Comparison of ENCODE assay signal across 8 mouse cellular contexts in genomic region chr9:14866957-14867356, GRCm38 (mm10). TPM values are rescaled to one million over a fixed set of nuclear protein-coding genes. Genes with fewer than 3 reads are reported as not detected.
A peak's percentile ranks its signal among the peaks of the same experiment; 100 is the strongest.
DNase-seq lines count a peak whose midpoint lies in the region; ATAC-seq and TF ChIP-seq lines count a peak whose summit lies in the region.

No protein-coding gene starts in this region.

- WGBS in heart, embryonic 11.5 days (ENCODE audit: insufficient replicate concordance): 33% methylated on average over 7 of the region's 7 CpGs
- 39% methylated on average over 7 of the region's 7 CpGs for WGBS in forebrain, embryonic 12.5 days
- 29% methylated on average over 7 of the region's 7 CpGs for WGBS in kidney, postnatal 0 days
- WGBS in lung, embryonic 15.5 days: 24% methylated on average over 7 of the region's 7 CpGs

- no peaks in the 10 kb centered on the region for H3K36me3 ChIP-seq in heart, embryonic 11.5 days (ENCODE audit: control insufficient read depth, insufficient read depth, low read length)
- H3K36me3 ChIP-seq in forebrain, embryonic 12.5 days (replicated peaks): no peaks in the 10 kb centered on the region
- no peaks in the 10 kb centered on the region for H3K36me3 ChIP-seq in kidney, postnatal 0 days (ENCODE audit: insufficient read depth, low read length)
- no peaks in the 10 kb centered on the region for H3K36me3 ChIP-seq in lung, embryonic 15.5 days

- H3K4me2 ChIP-seq in heart, embryonic 11.5 days: no peak overlapping the region
- H3K4me2 ChIP-seq in forebrain, embryonic 12.5 days: no peak overlapping the region
- H3K4me2 ChIP-seq in kidney, postnatal 0 days (ENCODE audit: low read length): no peak overlapping the region
- no peak overlapping the region for H3K4me2 ChIP-seq in lung, embryonic 15.5 days

- no peak overlapping the region for H3K4me3 ChIP-seq in heart, embryonic 11.5 days (ENCODE audit: low read depth, low read length)
- no peak overlapping the region for H3K4me3 ChIP-seq in forebrain, embryonic 12.5 days (replicated peaks)
- no peak overlapping the region for H3K4me3 ChIP-seq in kidney, postnatal 0 days (replicated peaks; ENCODE audit: low read depth, low read length)
- no peak overlapping the region for H3K4me3 ChIP-seq in lung, embryonic 15.5 days

- DNase-seq in heart, postnatal 10 days: peak; percentile 56 to 62
- peak; percentile 51 for DNase-seq in R1 (ENCODE audit: low read depth, low spot score)
- DNase-seq in kidney, postnatal 0 days (ENCODE audit: low spot score): peak; percentile 82
- peak; percentile 64 for DNase-seq in retina, embryonic 14.5 days (ENCODE audit: low spot score)
- no peak for DNase-seq in MN1 (ENCODE audit: low spot score)

- H3K27me3 ChIP-seq in heart, embryonic 11.5 days (ENCODE audit: control insufficient read depth, insufficient read depth, low read length): peaks cover 9% of the 10 kb centered on the region
- peaks cover 12% of the 10 kb centered on the region for H3K27me3 ChIP-seq in forebrain, embryonic 12.5 days
- H3K27me3 ChIP-seq in kidney, postnatal 0 days (ENCODE audit: insufficient read depth, low read length): no peaks in the 10 kb centered on the region
- peaks cover 8% of the 10 kb centered on the region for H3K27me3 ChIP-seq in lung, embryonic 15.5 days

- no peak overlapping the region for H3K9ac ChIP-seq in heart, embryonic 11.5 days (ENCODE audit: low read depth, low read length)
- no peak overlapping the region for H3K9ac ChIP-seq in forebrain, embryonic 12.5 days
- H3K9ac ChIP-seq in kidney, postnatal 0 days (ENCODE audit: low read depth, low read length): no peak overlapping the region
- no peak overlapping the region for H3K9ac ChIP-seq in lung, embryonic 15.5 days

- no peaks in the 10 kb centered on the region for H3K9me3 ChIP-seq in heart, embryonic 11.5 days (replicated peaks; ENCODE audit: control insufficient read depth, low read length)
- no peaks in the 10 kb centered on the region for H3K9me3 ChIP-seq in forebrain, embryonic 12.5 days
- H3K9me3 ChIP-seq in kidney, postnatal 0 days (replicated peaks; ENCODE audit: low read length): no peaks in the 10 kb centered on the region
- no peaks in the 10 kb centered on the region for H3K9me3 ChIP-seq in lung, embryonic 15.5 days

- no peak for ATAC-seq in heart, embryonic 11.5 days (replicated peaks; ENCODE audit: insufficient number of reproducible peaks, low FRiP score, low TSS enrichment)
- ATAC-seq in forebrain, embryonic 12.5 days (ENCODE audit: low FRiP score): peak; percentile 48; the same call in 1 of the 2 replicates
- peak; percentile 34; the same call in 1 of the 2 replicates for ATAC-seq in kidney, postnatal 0 days (replicated peaks; ENCODE audit: low FRiP score, low read depth)
- peak; percentile 60; the same call in 1 of the 2 replicates for ATAC-seq in lung, embryonic 15.5 days (ENCODE audit: borderline replicate concordance, extremely low read depth, low FRiP score, low TSS enrichment)

- no peak overlapping the region for H3K27ac ChIP-seq in heart, embryonic 11.5 days (ENCODE audit: low read depth, low read length)
- no peak overlapping the region for H3K27ac ChIP-seq in forebrain, embryonic 12.5 days
- H3K27ac ChIP-seq in kidney, postnatal 0 days: no peak overlapping the region
- H3K27ac ChIP-seq in lung, embryonic 15.5 days: no peak overlapping the region

- intact Hi-C loops in heart, postnatal 10 days (cut with DNase I): loop anchor here (1.0 to 10.0 kb wide), 2 partner anchors 148 to 348 kb away; no protein-coding TSS in a partner anchor

- TF ChIP-seq CTCF in kidney, postnatal 0 days (IDR thresholded peaks at IDR 0.05; ENCODE audit: low read depth): peak; percentile 82

- 0 out of 2 replicates have a peak, but pooled peaks cover 2% of the 10 kb centered on the region for H3K4me1 ChIP-seq in heart, embryonic 11.5 days (ENCODE audit: control insufficient read depth, insufficient read depth, low read length)
- H3K4me1 ChIP-seq in forebrain, embryonic 12.5 days: peaks cover 4% of the 10 kb centered on the region
- no peaks in the 10 kb centered on the region for H3K4me1 ChIP-seq in kidney, postnatal 0 days (replicated peaks; ENCODE audit: insufficient read depth, low read length)
- 0 out of 2 replicates have a peak, but pooled peaks cover 3% of the 10 kb centered on the region for H3K4me1 ChIP-seq in lung, embryonic 15.5 days

RNA-seq across cellular contexts. Expression of gene Gpr83, which starts 6.9 kb away (rescaled TPM):
- under 1 TPM in 1 of 2 experiments, not detected in 1; 0.07 TPM for total RNA-seq in heart, postnatal 10 days (2021)
- 0.11 TPM in 1 of 2 replicates, not detected in the other for polyA plus RNA-seq in heart, embryonic 11.5 days (2014; fragmentation: Nextera tagmentation; extraction: Ambion mirVana)
- polyA plus RNA-seq in forebrain, embryonic 12.5 days (2016; fragmentation: Nextera tagmentation; extraction: Ambion mirVana): 0.51 and 0.70 TPM in 2 replicates
- polyA plus RNA-seq in kidney, postnatal 0 days (2015; fragmentation: Nextera tagmentation; extraction: Ambion mirVana): 0.54 and 0.59 TPM in 2 replicates
- polyA plus RNA-seq in lung, embryonic 15.5 days (2015; fragmentation: Nextera tagmentation; extraction: Ambion mirVana): 0.16 and 0.91 TPM in 2 replicates

RNA-seq across cellular contexts. Expression of gene Izumo1r, which starts 36.8 kb away (rescaled TPM):
- total RNA-seq in heart, postnatal 10 days (2021): not detected
- polyA plus RNA-seq in heart, embryonic 11.5 days (2014; fragmentation: Nextera tagmentation; extraction: Ambion mirVana): not detected in 2 replicates
- polyA plus RNA-seq in forebrain, embryonic 12.5 days (2016; fragmentation: Nextera tagmentation; extraction: Ambion mirVana): not detected in 2 replicates
- polyA plus RNA-seq in kidney, postnatal 0 days (2015; fragmentation: Nextera tagmentation; extraction: Ambion mirVana): 0.19 and 0.20 TPM in 2 replicates
- 0.66 TPM in 1 of 2 replicates, not detected in the other for polyA plus RNA-seq in lung, embryonic 15.5 days (2015; fragmentation: Nextera tagmentation; extraction: Ambion mirVana)
